Mouse (Mus musculus): ENCODE results near the gene Cds2.
"Not testable (repeated sequence)": the region's sequence is repeated elsewhere in the genome, so short reads cannot be mapped to it uniquely, and the experiment has no call there.

DNA sequence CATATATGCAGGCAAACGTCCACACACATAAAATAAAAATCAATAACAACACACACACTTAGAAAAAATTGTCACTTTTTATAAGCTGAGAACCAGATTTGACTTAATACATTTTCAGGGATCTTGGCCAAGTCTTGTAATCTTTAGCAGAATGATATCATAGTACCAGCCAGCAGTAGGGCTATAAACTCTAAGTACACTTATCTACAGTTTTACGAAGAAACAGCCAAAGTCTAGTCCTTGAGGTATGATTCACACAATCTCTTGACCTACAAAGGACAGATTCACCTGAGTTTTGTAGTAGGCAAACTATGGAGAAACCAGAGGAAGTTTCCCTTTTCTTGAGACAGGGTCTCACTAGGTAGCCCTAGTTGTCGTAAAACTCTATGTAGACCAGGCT, 23.5 kb upstream of the Cds2 start:
- not testable (repeated sequence) for TF ChIP-seq CTCF (IDR thresholded peaks at IDR 0.05; ENCODE audit: insufficient read depth, low read length); POLR2A (IDR thresholded peaks at IDR 0.05; ENCODE audit: borderline replicate concordance, extremely low read depth, low read depth, low read length)
